Mouse (Mus musculus) spleen, postnatal 36 days (tissue): Measurements from ENCODE around the gene Ankmy1.

Source experiments
- DNase-seq, 2 experiments: peaks; one replicate each; pipeline ENCODE4 v3.0.0; 2022; ENCODE audit warnings: low spot score in 2 of 2, mixed read lengths in 1 of 2

Gene Ankmy1

GRCm38 (mm10) chr1:92830626-92831187 is 72.0 kb downstream of the Ankmy1 start:
- no peak for DNase-seq

DNA sequence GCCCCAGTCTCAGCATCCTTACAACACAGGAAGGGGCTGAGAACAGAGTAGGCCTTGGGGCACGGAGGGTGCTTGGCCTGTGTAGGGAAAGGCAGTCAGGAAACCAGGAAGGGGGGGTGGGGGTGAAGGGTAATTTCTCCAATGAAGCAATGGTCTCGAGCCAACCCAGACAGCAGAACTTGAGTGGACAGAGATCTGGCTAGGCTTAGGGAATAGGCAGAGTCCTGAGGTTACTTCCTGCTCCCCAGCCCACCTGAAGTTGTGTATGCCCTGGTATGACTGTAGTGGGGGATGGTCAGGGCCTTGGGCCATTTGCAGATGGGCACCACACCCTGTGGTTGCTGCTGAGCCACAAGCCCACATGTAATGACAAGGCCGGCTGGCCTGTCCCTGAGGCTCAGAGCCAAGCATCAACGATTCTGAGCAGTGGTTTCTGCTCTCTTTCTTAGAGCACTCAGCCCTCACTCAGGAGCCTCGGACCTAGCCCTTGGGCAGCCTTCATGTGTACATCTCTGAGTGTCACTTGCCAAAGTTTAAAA is 86.9 kb downstream of the Ankmy1 start:
- no peak for DNase-seq

DNA sequence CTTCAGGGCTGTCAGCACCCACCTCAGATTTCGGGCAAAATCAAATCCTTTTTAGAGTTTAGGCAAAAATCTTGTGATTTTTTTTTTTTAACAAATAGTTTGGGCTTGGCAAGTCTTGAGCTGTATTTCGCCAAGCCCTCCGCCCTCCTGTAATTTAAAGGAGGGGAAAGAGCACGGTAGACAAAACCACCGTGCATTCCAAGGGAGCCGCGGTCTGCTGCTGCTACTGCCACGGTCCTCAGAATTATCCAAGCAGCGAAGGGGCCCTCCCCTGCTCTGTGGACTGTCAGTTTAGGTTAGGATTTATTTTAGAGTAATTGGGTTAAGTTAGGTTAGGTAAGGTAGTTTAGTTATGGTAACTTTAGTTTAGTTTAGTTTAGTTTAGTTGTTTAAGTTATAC is 87.6 kb downstream of the Ankmy1 start:
- no peak for DNase-seq

DNA sequence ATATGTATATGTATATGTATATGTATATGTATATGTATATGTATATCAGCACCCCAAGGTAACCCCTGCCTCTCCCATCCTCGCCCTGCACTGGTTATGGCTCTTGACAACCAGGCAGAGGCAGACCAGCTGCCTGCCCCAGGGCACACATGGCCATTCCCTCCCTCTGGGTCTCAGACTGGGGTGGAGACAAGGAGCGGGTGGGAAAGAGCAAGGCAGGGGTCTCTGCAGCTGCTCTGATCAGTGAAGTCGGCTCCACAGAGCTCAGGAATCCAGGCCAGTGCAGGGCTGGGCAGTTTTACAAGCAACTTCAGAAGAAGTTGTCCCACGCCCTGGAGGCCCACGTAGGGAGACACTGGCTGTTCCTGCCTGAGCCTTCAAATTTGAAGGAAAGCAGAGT is 88.4 kb downstream of the Ankmy1 start:
- DNase-seq: no peak
